Mouse (Mus musculus): Measurements from ENCODE around the gene Cd2bp2.

- TF ChIP-seq CTCF (conservative IDR thresholded peaks at IDR 0.05; ENCODE audit: low read length) (no peak), NANOG (IDR thresholded peaks at IDR 0.05; ENCODE audit: borderline replicate concordance, low read length) (no peak)
Observed at GRCm38 (mm10) chr7:127152464-127152863, 43.4 kb downstream of the Cd2bp2 start.
